Mouse (Mus musculus) left cerebral cortex, adult 8-10 months (tissue): ENCODE results near the gene Cdc73. TPM values are rescaled to one million over a fixed set of nuclear protein-coding genes. Genes with fewer than 3 reads are reported as not detected.

ENCODE experiments used
- total RNA-seq, 4 experiments: library from RNA; stranded (reverse); gene quantifications; 2 replicates each; pipeline ENCODE4 v1.2.4; 2022

Gene Cdc73
- total RNA-seq, 4 experiments from 2014 or later = 63.6 to 78.8 (median 68.0) TPM

Other genes with a start within 250 kb of the Cdc73 start
- gene B3galt2, start 62.2 kb downstream of the Cdc73 start, total RNA-seq = 10 to 100 TPM; 15.1 to 19.3 (median 17.1) TPM
- 100 to 1,000 TPM in 3 of 4 experiments, 10 to 100 TPM in 1; 99.9 to 149 (median 112) TPM for gene Glrx2, start 13.4 kb upstream of the Cdc73 start, total RNA-seq
- gene Trove2, start 74.2 kb upstream of the Cdc73 start, total RNA-seq = 10 to 100 TPM; 26.5 to 29.2 (median 27.7) TPM
- 10 to 100 TPM; 38.2 to 46.8 (median 41.6) TPM for gene Uchl5, start 74.4 kb upstream of the Cdc73 start, total RNA-seq